Mouse (Mus musculus) thymus, adult 2 months (tissue): ENCODE measurements around the gene Zdhhc13.

ENCODE experiments used
- CTCF ChIP-seq: fragments of 200-500 bp; IDR thresholded peaks from 2 replicates; pipeline ENCODE4 v1.5.1; 2012; ENCODE audit warnings: mild to moderate bottlenecking, control low read depth, low read length, moderate library complexity, borderline replicate concordance; ENCODE audit not compliant: control insufficient read depth, poor library complexity, insufficient read depth; ENCODE audit errors: extremely low read depth
- POLR2A ChIP-seq: fragments of 200-500 bp; IDR thresholded peaks from 2 replicates; pipeline ENCODE4 v1.6.1; 2012; ENCODE audit warnings: mild to moderate bottlenecking, low read length, control low read depth, moderate library complexity; ENCODE audit not compliant: control insufficient read depth, poor library complexity, insufficient read depth; ENCODE audit errors: extremely low read depth

- TF ChIP-seq CTCF, result no peak
- TF ChIP-seq POLR2A, result no peak
These were observed 49.6 kb downstream of the Zdhhc13 start for GRCm38 (mm10) chr7:48838434-48838833.
